Mouse (Mus musculus) intestine, embryonic 16.5 days (tissue): ENCODE data around the gene Shc4. TPM values are rescaled to one million over a fixed set of nuclear protein-coding genes. Genes with fewer than 3 reads are reported as not detected.
A peak's percentile ranks its signal among the peaks of the same experiment; 100 is the strongest.

Source experiments
- ATAC-seq: fragments of 200-750 bp; cut with Nextera tagmentation; 2 replicates; pipeline ENCODE4 v1.8.0; 2017; ENCODE audit warnings: moderate TSS enrichment, moderate library complexity
- H3K27ac ChIP-seq: fragments of 300-500 bp; sonication (generic); 2 replicates; pipeline ENCODE4 v1.5.1; 2014; ENCODE audit warnings: mild to moderate bottlenecking, low read length
- H3K27me3 ChIP-seq: fragments of 300-500 bp; sonication (generic); replicated peaks from 2 replicates; pipeline ENCODE4 v1.6.1; 2014; ENCODE audit warnings: low read length, control low read depth, mixed read lengths; ENCODE audit not compliant: control insufficient read depth, insufficient read depth
- H3K36me3 ChIP-seq: fragments of 300-500 bp; sonication (generic); 2 replicates; pipeline ENCODE4 v1.6.1; 2014; ENCODE audit warnings: low read length, control low read depth; ENCODE audit not compliant: control insufficient read depth, insufficient read depth
- H3K4me1 ChIP-seq: fragments of 300-500 bp; sonication (generic); 2 replicates; pipeline ENCODE4 v1.6.1; 2014; ENCODE audit warnings: low read length, control low read depth, mixed read lengths; ENCODE audit not compliant: control insufficient read depth, insufficient read depth
- H3K4me2 ChIP-seq: fragments of 300-500 bp; sonication (generic); 2 replicates; pipeline ENCODE4 v1.6.1; 2014; ENCODE audit warnings: low read depth, low read length, control low read depth
- H3K4me3 ChIP-seq: fragments of 300-500 bp; sonication (generic); 2 replicates; pipeline ENCODE4 v1.5.1; 2014; ENCODE audit warnings: mild to moderate bottlenecking, low read length
- H3K9ac ChIP-seq: fragments of 300-500 bp; sonication (generic); 2 replicates; pipeline ENCODE4 v1.6.1; 2014; ENCODE audit warnings: low read depth, low read length
- H3K9me3 ChIP-seq: fragments of 300-500 bp; sonication (generic); 2 replicates; pipeline ENCODE4 v1.6.1; 2016; ENCODE audit warnings: low read length, control low read depth; ENCODE audit not compliant: control insufficient read depth
- WGBS: fragments of 180-500 bp; shearing (Covaris S2); extraction: QIAGEN DNeasy Blood & Tissue Kit; methylation state at CpG from one replicate; pipeline ENCODE4 v1.1.7; 2014; 5-methylcytosine and 5-hydroxymethylcytosine counted together
- polyA plus RNA-seq: library from polyadenylated mRNA; unstranded; fragments of >200 nt; fragmentation: Nextera tagmentation; extraction: Ambion mirVana; gene quantifications from 2 replicates; pipeline ENCODE4 v1.2.1, GENCODE M21; 2015

Shc4 gene
- polyA plus RNA-seq, 1 experiment from 2014 or later: 1.7 TPM

DNA sequence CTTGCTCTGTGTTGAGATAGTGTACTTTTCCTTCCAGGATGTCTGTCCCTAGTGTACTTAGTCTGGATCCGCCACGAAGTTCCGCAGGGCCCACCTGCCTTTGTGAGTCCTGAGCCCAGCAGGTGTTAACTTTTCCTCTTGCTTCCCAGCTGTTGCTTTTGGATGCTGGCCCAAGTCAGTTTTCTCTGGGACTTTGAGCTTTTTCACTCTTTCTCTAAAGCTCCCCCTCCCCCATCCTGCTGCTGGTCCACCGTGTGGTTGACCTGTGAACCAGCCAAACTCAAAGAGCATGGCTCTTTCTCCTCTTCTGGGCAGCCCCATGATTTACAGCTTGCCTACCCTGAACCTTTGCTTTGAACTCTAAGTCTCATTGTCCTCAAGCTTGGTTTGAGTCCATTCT is 97.4 kb downstream of the Shc4 start:
- H3K9me3 ChIP-seq: no peaks in the 10 kb centered on the region
- H3K36me3 ChIP-seq: no peaks in the 10 kb centered on the region
- no peak overlapping the region for H3K4me2 ChIP-seq
- H3K27ac ChIP-seq: no peak overlapping the region
- H3K4me1 ChIP-seq: peaks cover 6% of the 10 kb centered on the region
- no peaks in the 10 kb centered on the region for H3K27me3 ChIP-seq
- no peak overlapping the region for H3K9ac ChIP-seq
- ATAC-seq: no peak
- no peak overlapping the region for H3K4me3 ChIP-seq
- 82% methylated on average over 4 of the region's 4 CpGs for WGBS

- under 1% methylated on average over 50 of the region's 50 CpGs for WGBS
- Histone ChIP-seq H3K27me3 (no peaks in the 10 kb centered on the region), H3K9me3 (no peaks in the 10 kb centered on the region), H3K4me3 (peak within 1 kb of the TSS; percentile 70), H3K27ac (no peak within 1 kb of the TSS), H3K4me2 (peak within 1 kb of the TSS; percentile 70), H3K36me3 (peaks cover 5% of the 10 kb centered on the region; the same call in 1 of the 2 replicates), H3K9ac (peak within 1 kb of the TSS; percentile 74), H3K4me1 (peaks cover 6% of the 10 kb centered on the region)
- ATAC-seq: peak; percentile 100
These were observed 99.1 kb downstream of the Shc4 start, which contains the start of gene Cep152 for GRCm38 (mm10) chr2:125624837-125625351. Gene Cep152 (minus strand): TSS chr2:125625113.

DNA sequence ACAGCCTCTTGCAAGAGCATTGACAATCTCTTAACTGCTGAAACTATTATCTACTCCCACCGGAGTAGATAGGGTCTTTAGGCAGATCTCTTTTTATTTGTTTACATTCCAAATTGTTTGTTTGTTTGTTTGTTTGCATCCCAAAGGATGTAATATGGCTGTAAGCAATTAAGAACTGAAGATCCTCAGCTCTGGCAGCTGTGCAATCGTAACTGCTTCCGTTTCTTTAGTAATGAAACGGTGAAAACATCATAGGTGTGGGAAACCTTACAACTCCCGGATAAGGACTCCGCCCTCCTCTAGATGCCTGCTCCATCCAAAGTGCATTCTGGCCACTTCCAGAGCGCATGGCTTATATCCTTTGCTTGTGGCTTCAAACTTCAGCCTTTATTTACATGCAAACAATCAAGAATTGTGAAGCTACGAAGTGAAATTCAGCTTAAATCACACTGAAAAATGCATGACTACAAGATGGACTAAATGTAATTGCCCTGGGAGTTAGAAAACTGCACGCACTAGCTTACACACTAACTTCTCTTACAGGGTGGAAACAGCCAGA is 99.7 kb downstream of the Shc4 start:
- Histone ChIP-seq H3K36me3 (peaks cover 5% of the 10 kb centered on the region; the same call in 1 of the 2 replicates), H3K27ac (no peak overlapping the region), H3K4me3 (peak overlapping the region; percentile 70), H3K9me3 (no peaks in the 10 kb centered on the region), H3K27me3 (no peaks in the 10 kb centered on the region), H3K9ac (peak overlapping the region; percentile 74), H3K4me2 (peak overlapping the region; percentile 53), H3K4me1 (peaks cover 6% of the 10 kb centered on the region)
- no peak for ATAC-seq
- WGBS: 6% methylated on average over 9 of the region's 9 CpGs

GRCm38 (mm10) chr2:125623211-125623610 is 100.7 kb downstream of the Shc4 start:
- WGBS: 92% methylated on average over 15 of the region's 15 CpGs
- Histone ChIP-seq H3K9me3 (no peaks in the 10 kb centered on the region), H3K9ac (no peak overlapping the region), H3K27ac (no peak overlapping the region), H3K4me2 (no peak overlapping the region), H3K36me3 (peaks cover 5% of the 10 kb centered on the region; the same call in 1 of the 2 replicates), H3K4me3 (no peak overlapping the region), H3K27me3 (no peaks in the 10 kb centered on the region), H3K4me1 (peaks cover 6% of the 10 kb centered on the region)
- no peak for ATAC-seq

- Histone ChIP-seq H3K4me1 (peaks cover 9% of the 10 kb centered on the region), H3K27me3 (no peaks in the 10 kb centered on the region), H3K4me3 (no peak overlapping the region), H3K9me3 (no peaks in the 10 kb centered on the region), H3K9ac (no peak overlapping the region), H3K27ac (no peak overlapping the region), H3K36me3 (peaks cover 5% of the 10 kb centered on the region), H3K4me2 (no peak overlapping the region)
- no peak for ATAC-seq
- WGBS: 71% methylated on average over 25 of the region's 25 CpGs
These were observed 103.6 kb downstream of the Shc4 start for GRCm38 (mm10) chr2:125620213-125620907.

DNA sequence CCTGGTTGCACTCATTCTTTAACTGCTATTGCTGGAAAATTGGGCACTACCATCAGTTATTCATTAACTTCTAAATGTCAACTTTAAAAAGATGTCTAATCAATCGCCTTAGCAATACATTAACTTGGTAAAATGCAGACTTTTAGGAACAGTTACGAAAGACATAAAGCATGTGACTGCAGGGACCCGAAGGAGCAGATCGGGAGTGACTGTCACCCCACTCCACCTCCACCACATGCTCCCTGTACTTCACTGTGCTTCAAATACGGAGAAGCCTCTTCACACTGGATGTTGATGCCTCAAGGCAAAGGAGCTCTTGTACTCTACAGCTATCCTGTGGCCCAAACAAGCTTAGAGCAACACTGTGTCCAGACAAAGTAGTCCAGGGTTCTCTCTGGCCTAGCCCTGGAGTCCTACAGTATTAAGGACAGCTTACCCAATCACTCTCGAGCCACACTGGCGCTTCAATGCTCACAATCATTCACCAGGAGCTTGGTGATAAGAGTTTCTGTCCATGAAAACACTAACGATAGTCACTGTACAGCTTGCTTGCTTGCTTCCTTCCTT is 108.0 kb downstream of the Shc4 start:
- Histone ChIP-seq H3K9me3 (no peaks in the 10 kb centered on the region), H3K36me3 (peaks cover 16% of the 10 kb centered on the region), H3K4me1 (peaks cover 3% of the 10 kb centered on the region; the same call in 1 of the 2 replicates), H3K27me3 (no peaks in the 10 kb centered on the region), H3K9ac (no peak overlapping the region), H3K4me2 (no peak overlapping the region), H3K4me3 (no peak overlapping the region), H3K27ac (no peak overlapping the region)
- ATAC-seq: peak; percentile 67
- WGBS: 61% methylated on average over 8 of the region's 8 CpGs

GRCm38 (mm10) chr2:125615440-125615839 is 108.5 kb downstream of the Shc4 start:
- WGBS: 85% methylated on average over 7 of the region's 7 CpGs
- Histone ChIP-seq H3K27ac (no peak overlapping the region), H3K4me3 (no peak overlapping the region), H3K9me3 (no peaks in the 10 kb centered on the region), H3K27me3 (no peaks in the 10 kb centered on the region), H3K9ac (no peak overlapping the region), H3K4me2 (no peak overlapping the region), H3K36me3 (peaks cover 14% of the 10 kb centered on the region), H3K4me1 (peaks cover 3% of the 10 kb centered on the region; the same call in 1 of the 2 replicates)
- ATAC-seq: no peak

- 65% methylated on average over 17 of the region's 17 CpGs for WGBS
- no peaks in the 10 kb centered on the region for H3K9me3 ChIP-seq
- no peak overlapping the region for H3K4me2 ChIP-seq
- H3K27ac ChIP-seq: no peak overlapping the region
- no peak overlapping the region for H3K4me3 ChIP-seq
- no peaks in the 10 kb centered on the region for H3K4me1 ChIP-seq
- no peak for ATAC-seq
- peaks cover 6% of the 10 kb centered on the region; the same call in 1 of the 2 replicates for H3K36me3 ChIP-seq
- no peak overlapping the region for H3K9ac ChIP-seq
- H3K27me3 ChIP-seq: no peaks in the 10 kb centered on the region
These were observed 117.6 kb downstream of the Shc4 start for GRCm38 (mm10) chr2:125606220-125606845.

DNA sequence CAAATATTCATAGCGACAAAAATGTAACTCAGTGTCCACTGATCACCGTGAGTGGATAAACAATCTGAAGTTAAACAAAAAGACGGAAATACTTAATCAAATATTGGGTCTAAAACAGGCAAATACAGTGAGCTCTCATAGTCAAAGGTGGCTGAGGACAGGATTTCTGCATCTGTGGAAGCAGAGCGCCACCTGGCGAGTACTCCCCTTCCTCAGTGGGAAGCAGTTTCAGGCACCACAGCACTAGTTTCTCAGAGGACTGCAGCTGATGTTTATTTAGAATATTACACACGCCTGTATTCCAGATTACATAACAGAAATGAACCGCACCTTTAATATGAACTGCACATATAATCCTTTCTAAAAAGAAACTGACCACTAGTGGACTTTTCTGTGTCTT is 119.3 kb downstream of the Shc4 start:
- ATAC-seq: no peak
- Histone ChIP-seq H3K4me3 (no peak overlapping the region), H3K9me3 (no peaks in the 10 kb centered on the region), H3K4me2 (no peak overlapping the region), H3K27ac (no peak overlapping the region), H3K36me3 (peaks cover 5% of the 10 kb centered on the region; the same call in 1 of the 2 replicates), H3K27me3 (no peaks in the 10 kb centered on the region), H3K4me1 (no peaks in the 10 kb centered on the region), H3K9ac (no peak overlapping the region)
- 58% methylated on average over 7 of the region's 7 CpGs for WGBS
